Mouse (Mus musculus) stomach, embryonic 16.5 days (tissue): ENCODE results near the gene Cdkn1b. TPM values are rescaled to one million over a fixed set of nuclear protein-coding genes. Genes with fewer than 3 reads are reported as not detected.

Experiments
- ATAC-seq: fragments of 200-750 bp; cut with Nextera tagmentation; 2 replicates; pipeline ENCODE4 v1.8.0; 2017; ENCODE audit warnings: moderate number of reproducible peaks, moderate TSS enrichment; ENCODE audit not compliant: insufficient read depth, low FRiP score
- H3K27ac ChIP-seq: fragments of 300-500 bp; sonication (generic); 2 replicates; pipeline ENCODE4 v1.5.1; 2014; ENCODE audit warnings: low read length
- H3K27me3 ChIP-seq: fragments of 300-500 bp; sonication (generic); 2 replicates; pipeline ENCODE4 v1.6.1; 2014; ENCODE audit warnings: low read length, control low read depth, mixed read lengths; ENCODE audit not compliant: control insufficient read depth, insufficient read depth
- H3K36me3 ChIP-seq: fragments of 300-500 bp; sonication (generic); 2 replicates; pipeline ENCODE4 v1.6.1; 2014; ENCODE audit warnings: low read length; ENCODE audit not compliant: control insufficient read depth, insufficient read depth
- H3K4me1 ChIP-seq: fragments of 300-500 bp; sonication (generic); 2 replicates; pipeline ENCODE4 v1.6.1; 2014; ENCODE audit warnings: low read length, control low read depth, mixed read lengths; ENCODE audit not compliant: control insufficient read depth, insufficient read depth
- H3K4me2 ChIP-seq: fragments of 300-500 bp; sonication (generic); 2 replicates; pipeline ENCODE4 v1.6.1; 2014; ENCODE audit warnings: low read depth, low read length, mixed read lengths
- H3K4me3 ChIP-seq: fragments of 300-500 bp; sonication (generic); replicated peaks from 2 replicates; pipeline ENCODE4 v1.5.1; 2014; ENCODE audit warnings: mild to moderate bottlenecking, low read length
- H3K9ac ChIP-seq: fragments of 300-500 bp; sonication (generic); 2 replicates; pipeline ENCODE4 v1.6.1; 2014; ENCODE audit warnings: low read length
- H3K9me3 ChIP-seq: fragments of 300-500 bp; sonication (generic); replicated peaks from 2 replicates; pipeline ENCODE4 v1.6.1; 2016; ENCODE audit warnings: low read length, control low read depth; ENCODE audit not compliant: control insufficient read depth
- WGBS: fragments of 180-500 bp; shearing (Covaris S2); extraction: QIAGEN DNeasy Blood & Tissue Kit; methylation state at CpG from one replicate; pipeline ENCODE4 v1.1.7; 2014; 5-methylcytosine and 5-hydroxymethylcytosine counted together
- polyA plus RNA-seq: library from polyadenylated mRNA; unstranded; fragments of >200 nt; fragmentation: Nextera tagmentation; extraction: Ambion mirVana; gene quantifications from 2 replicates; pipeline ENCODE4 v1.2.1, GENCODE M21; 2015

Gene Cdkn1b
- polyA plus RNA-seq, 1 experiment from 2014 or later: 17.7 TPM

GRCm38 (mm10) chr6:134883661-134884060 is 36.5 kb upstream of the Cdkn1b start:
- Histone ChIP-seq H3K4me1 (no peaks in the 10 kb centered on the region), H3K4me2 (no peak overlapping the region), H3K9me3 (no peaks in the 10 kb centered on the region), H3K36me3 (no peaks in the 10 kb centered on the region), H3K27me3 (no peaks in the 10 kb centered on the region; the same call in 1 of the 2 replicates), H3K27ac (no peak overlapping the region), H3K4me3 (no peak overlapping the region), H3K9ac (no peak overlapping the region)
- ATAC-seq: no peak
- 80% methylated on average over 4 of the region's 4 CpGs for WGBS

DNA sequence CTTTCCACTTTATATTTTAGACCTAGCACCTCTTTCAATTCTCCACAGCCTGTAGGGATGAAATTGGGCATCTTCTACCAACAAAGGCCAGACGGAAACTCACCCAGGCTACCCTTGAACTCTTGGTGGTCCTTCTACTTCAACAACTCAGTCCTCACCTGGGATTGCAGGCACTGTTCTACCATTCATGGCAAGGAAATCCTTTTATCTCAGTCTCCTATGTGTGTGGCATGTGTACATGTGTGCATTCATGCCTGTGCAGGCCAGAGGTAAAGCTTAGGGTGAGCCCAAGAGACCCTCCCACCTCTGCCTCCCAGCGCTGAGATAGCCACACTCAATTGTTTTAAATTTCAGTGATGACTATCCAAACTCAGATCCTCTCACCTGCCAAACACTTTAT is 34.7 kb upstream of the Cdkn1b start:
- no peak for ATAC-seq
- 81% methylated on average over 2 of the region's 2 CpGs for WGBS
- Histone ChIP-seq H3K9ac (no peak overlapping the region), H3K27me3 (no peaks in the 10 kb centered on the region; the same call in 1 of the 2 replicates), H3K36me3 (no peaks in the 10 kb centered on the region), H3K4me3 (no peak overlapping the region), H3K9me3 (no peaks in the 10 kb centered on the region), H3K4me2 (no peak overlapping the region), H3K4me1 (no peaks in the 10 kb centered on the region), H3K27ac (no peak overlapping the region)

DNA sequence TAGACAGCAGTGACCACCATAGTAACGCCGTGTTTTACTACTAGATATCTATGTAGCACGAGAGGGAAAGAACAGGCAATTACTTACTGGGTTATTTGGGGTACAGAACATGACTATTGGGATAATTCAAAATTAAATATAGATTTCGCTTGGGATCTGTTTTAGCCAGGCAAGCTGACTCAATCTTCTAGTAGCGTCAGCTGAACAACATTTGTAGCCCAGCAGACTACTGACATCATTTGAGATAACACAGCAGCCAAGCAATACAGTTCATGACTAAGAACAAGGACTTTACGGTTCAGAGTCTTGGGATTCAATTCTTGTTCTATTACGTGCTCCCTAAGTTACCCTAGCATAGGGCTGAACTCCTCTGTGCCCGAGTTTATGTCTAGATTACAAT is 33.7 kb upstream of the Cdkn1b start:
- Histone ChIP-seq H3K4me2 (no peak overlapping the region), H3K4me3 (no peak overlapping the region), H3K9ac (no peak overlapping the region), H3K27me3 (no peaks in the 10 kb centered on the region; the same call in 1 of the 2 replicates), H3K9me3 (no peaks in the 10 kb centered on the region), H3K4me1 (no peaks in the 10 kb centered on the region), H3K27ac (no peak overlapping the region), H3K36me3 (no peaks in the 10 kb centered on the region)
- ATAC-seq: no peak
- 81% methylated on average over 8 of the region's 8 CpGs for WGBS

GRCm38 (mm10) chr6:134887008-134887407 is 33.2 kb upstream of the Cdkn1b start:
- H3K9ac ChIP-seq: no peak overlapping the region
- 50% methylated on average over 5 of the region's 5 CpGs for whole genome bisulfite sequencing
- H3K4me1 ChIP-seq: no peaks in the 10 kb centered on the region
- no peak for ATAC-seq
- no peak overlapping the region for H3K4me2 ChIP-seq
- H3K4me3 ChIP-seq: 0 out of 2 replicates have a peak overlapping the region, but pooled peaks have one; percentile 18
- H3K9me3 ChIP-seq: no peaks in the 10 kb centered on the region
- H3K27me3 ChIP-seq: no peaks in the 10 kb centered on the region; the same call in 1 of the 2 replicates
- no peaks in the 10 kb centered on the region for H3K36me3 ChIP-seq
- H3K27ac ChIP-seq: no peak overlapping the region

DNA sequence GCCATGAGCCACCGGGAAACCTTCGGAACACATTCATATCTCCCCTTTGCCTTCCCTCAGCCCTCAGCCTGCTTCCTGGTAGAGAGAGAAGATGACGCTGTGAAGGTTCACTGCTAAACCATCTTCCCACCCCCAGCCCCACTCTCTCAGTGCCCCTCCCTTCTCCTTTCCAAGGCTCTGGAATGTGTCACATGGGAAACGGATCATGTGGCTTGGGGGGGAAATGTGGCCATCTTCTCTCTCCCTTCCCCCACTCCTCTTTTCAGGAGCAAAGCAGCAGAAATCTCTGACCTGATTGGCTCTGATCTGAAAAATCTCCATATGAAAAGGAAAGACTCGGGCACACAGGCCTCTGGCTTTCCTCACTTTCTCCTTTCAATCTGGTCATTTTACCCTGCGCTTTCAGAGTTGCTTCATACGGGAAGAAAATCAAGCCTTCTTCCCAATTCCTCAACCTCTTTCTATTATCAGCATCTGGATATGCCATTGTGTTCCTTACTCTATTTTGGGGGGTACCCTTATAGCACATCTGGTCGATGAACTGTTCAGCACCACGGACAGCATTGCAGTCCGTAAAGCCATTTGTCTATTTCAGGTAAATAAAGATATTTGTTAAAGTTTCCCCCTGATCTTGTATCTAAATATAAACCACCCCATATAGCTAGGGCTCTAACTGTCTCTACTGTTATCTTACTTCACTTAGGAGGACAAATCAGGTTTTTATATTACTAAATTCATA is 32.3 kb upstream of the Cdkn1b start:
- ATAC-seq: peak; percentile 25; the same call in 1 of the 2 replicates
- no peak overlapping the region for H3K27ac ChIP-seq
- no peaks in the 10 kb centered on the region for H3K9me3 ChIP-seq
- H3K4me2 ChIP-seq: peak overlapping the region; percentile 37
- WGBS: 5% methylated on average over 10 of the region's 10 CpGs
- no peaks in the 10 kb centered on the region for H3K4me1 ChIP-seq
- no peaks in the 10 kb centered on the region; the same call in 1 of the 2 replicates for H3K27me3 ChIP-seq
- no peak overlapping the region for H3K9ac ChIP-seq
- no peaks in the 10 kb centered on the region for H3K36me3 ChIP-seq
- H3K4me3 ChIP-seq: peak overlapping the region; percentile 18

GRCm38 (mm10) chr6:134888563-134889017 is 31.6 kb upstream of the Cdkn1b start:
- H3K9ac ChIP-seq: no peak overlapping the region
- H3K9me3 ChIP-seq: no peaks in the 10 kb centered on the region
- no peaks in the 10 kb centered on the region for H3K4me1 ChIP-seq
- H3K27ac ChIP-seq: no peak overlapping the region
- no peaks in the 10 kb centered on the region; the same call in 1 of the 2 replicates for H3K27me3 ChIP-seq
- WGBS: 5% methylated on average over 4 of the region's 4 CpGs
- no peak overlapping the region for H3K4me2 ChIP-seq
- ATAC-seq: 0 out of 2 replicates have a peak, but pooled peaks have one; percentile 44
- no peaks in the 10 kb centered on the region for H3K36me3 ChIP-seq
- no peak overlapping the region for H3K4me3 ChIP-seq

DNA sequence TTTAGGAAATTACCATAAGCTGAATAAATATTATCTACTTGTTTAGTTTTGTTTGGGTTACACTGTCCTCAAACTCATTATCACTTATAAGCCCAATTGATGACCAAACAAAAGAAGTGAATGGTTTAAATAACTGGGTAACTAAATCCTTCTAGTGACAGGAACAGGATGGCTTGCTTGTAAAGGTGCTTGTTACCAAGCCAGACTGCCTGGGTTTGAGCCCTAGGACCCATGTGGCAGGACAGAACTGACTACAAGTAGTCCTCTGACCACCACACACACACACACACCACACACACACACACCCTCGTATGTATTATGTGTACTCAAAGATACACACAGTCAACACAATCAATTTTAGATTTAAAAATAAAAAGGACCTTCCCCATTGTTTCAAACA is 30.4 kb upstream of the Cdkn1b start:
- Histone ChIP-seq H3K9ac (no peak overlapping the region), H3K4me3 (no peak overlapping the region), H3K4me2 (no peak overlapping the region), H3K27me3 (no peaks in the 10 kb centered on the region; the same call in 1 of the 2 replicates), H3K4me1 (no peaks in the 10 kb centered on the region), H3K27ac (no peak overlapping the region), H3K9me3 (no peaks in the 10 kb centered on the region), H3K36me3 (no peaks in the 10 kb centered on the region)
- no peak for ATAC-seq
- 75% methylated on average over 1 of the region's 1 CpGs for WGBS

GRCm38 (mm10) chr6:134890436-134890835 is 29.8 kb upstream of the Cdkn1b start:
- H3K4me1 ChIP-seq: no peaks in the 10 kb centered on the region
- H3K9me3 ChIP-seq: no peaks in the 10 kb centered on the region
- H3K36me3 ChIP-seq: no peaks in the 10 kb centered on the region
- H3K4me2 ChIP-seq: no peak overlapping the region
- H3K27me3 ChIP-seq: no peaks in the 10 kb centered on the region; the same call in 1 of the 2 replicates
- 82% methylated on average over 7 of the region's 7 CpGs for WGBS
- no peak overlapping the region for H3K9ac ChIP-seq
- no peak for ATAC-seq
- H3K27ac ChIP-seq: no peak overlapping the region
- H3K4me3 ChIP-seq: no peak overlapping the region

DNA sequence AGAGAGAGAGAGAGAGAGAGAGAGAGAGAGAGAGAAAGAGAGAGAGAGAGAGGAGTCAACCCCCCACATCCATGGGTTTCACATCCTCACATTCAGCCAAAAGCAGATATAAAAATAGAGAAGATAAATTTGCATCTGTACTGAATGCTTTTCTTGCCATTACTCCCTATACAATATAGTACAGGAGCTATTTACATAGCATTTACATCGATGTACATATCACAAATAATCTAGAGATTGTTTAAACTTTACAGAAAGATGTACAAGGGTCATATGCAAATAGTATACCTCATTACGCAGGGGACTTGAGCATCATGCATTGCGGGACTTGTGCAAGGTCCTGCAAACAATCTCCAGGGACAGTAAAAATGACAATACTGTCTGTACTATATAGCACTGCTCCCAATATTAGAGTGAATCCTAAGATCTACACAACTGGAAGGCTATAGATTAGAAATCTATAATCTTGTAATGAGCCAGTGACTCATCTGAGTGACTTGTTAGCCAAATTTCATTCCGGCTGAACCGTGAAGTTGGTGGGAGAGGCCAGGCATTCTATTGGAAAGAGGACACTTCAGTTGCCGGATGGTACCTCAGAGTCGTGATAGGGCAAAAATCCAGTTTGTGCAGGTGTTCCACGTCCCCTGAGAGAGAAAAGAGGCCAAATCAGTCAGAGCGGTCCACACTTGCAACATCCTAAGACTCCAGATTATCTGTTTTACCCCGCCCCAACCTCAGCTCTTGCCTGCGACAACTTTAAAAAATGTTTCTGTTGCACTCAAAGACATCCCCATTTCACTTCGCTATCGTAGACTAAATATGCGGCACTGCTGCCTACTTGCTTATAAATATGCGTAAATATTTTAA is 23.4 kb upstream of the Cdkn1b start:
- H3K9me3 ChIP-seq: no peaks in the 10 kb centered on the region
- peak overlapping the region; percentile 91 for H3K9ac ChIP-seq
- 36% methylated on average over 15 of the region's 15 CpGs for WGBS
- peaks cover 8% of the 10 kb centered on the region; the same call in 1 of the 2 replicates for H3K4me1 ChIP-seq
- peak overlapping the region; percentile 76 for H3K4me2 ChIP-seq
- H3K4me3 ChIP-seq: peak overlapping the region; percentile 80
- ATAC-seq: no peak
- peak overlapping the region; percentile 100 for H3K27ac ChIP-seq
- no peaks in the 10 kb centered on the region for H3K36me3 ChIP-seq
- H3K27me3 ChIP-seq: no peaks in the 10 kb centered on the region
